Mouse (Mus musculus): ENCODE measurements around the gene Mipep. TPM values are rescaled to one million over a fixed set of nuclear protein-coding genes. Genes with fewer than 3 reads are reported as not detected.

Mipep gene
- total RNA-seq, 1 experiment, result 7.9 TPM

DNA sequence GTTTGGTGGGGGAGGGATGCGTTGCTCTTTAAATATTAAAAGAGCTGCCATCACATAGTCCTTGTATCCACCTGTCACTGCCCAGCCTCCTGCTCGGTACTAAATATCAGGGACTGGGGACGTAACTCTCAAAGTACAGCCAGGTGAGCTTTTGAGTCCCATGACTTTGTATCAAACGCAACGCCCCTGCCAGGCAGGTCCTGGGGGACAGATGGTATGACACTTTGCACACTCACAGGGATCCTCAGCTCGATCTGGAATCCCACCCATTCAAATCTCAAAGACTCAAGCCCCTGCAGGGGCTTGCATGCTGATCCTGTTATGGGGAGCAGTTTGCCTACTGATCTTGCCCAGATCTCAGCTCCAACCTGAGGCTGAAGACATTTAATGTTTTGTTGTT lies 13.8 kb upstream of the Mipep start:
- no peaks in the 10 kb centered on the region for H3K36me3 ChIP-seq (ENCODE audit: control insufficient read depth, insufficient read depth, low read length, poor library complexity, severe bottlenecking)
- no peaks in the 10 kb centered on the region for H3K9me3 ChIP-seq (ENCODE audit: control insufficient read depth, insufficient read depth, low read depth, low read length)
- H3K4me3 ChIP-seq (ENCODE audit: insufficient read depth in 1 of 2, low read depth in 1 of 2, low read length in 2 of 2, poor library complexity in 1 of 2, severe bottlenecking in 1 of 2), result no peak overlapping the region
- TF ChIP-seq ZNF384 (IDR thresholded peaks at IDR 0.05; ENCODE audit: low read depth, low read length), result no peak
- no peak for TF ChIP-seq HCFC1 (IDR thresholded peaks at IDR 0.05; ENCODE audit: borderline replicate concordance, insufficient read depth, low read length)
- no peak for TF ChIP-seq CHD2 (IDR thresholded peaks at IDR 0.05; ENCODE audit: low read depth, low read length)
- TF ChIP-seq ZC3H11A (IDR thresholded peaks at IDR 0.05; ENCODE audit: borderline replicate concordance, low read depth, low read length), result no peak
- TF ChIP-seq MAFK (IDR thresholded peaks at IDR 0.05; ENCODE audit: insufficient read depth, low read depth, low read length), result no peak
- H3K27ac ChIP-seq (ENCODE audit: insufficient read depth, low read depth, low read length, poor library complexity, severe bottlenecking), result no peak overlapping the region
- in situ Hi-C loops (cut with MboI; ENCODE audit: low sequenced_read_pairs in 2 of 2, unreplicated experiment in 2 of 2), result no loop called here
- no peak for DNase-seq (ENCODE audit: low read depth, low spot score)
- H3K4me1 ChIP-seq (ENCODE audit: control insufficient read depth in 2 of 2, insufficient read depth in 2 of 2, low read length in 2 of 2, poor library complexity in 1 of 2), result peaks cover 3 to 11% of the 10 kb centered on the region in 2 experiments
- H3K9ac ChIP-seq (ENCODE audit: insufficient read depth, low read depth, low read length, poor library complexity, severe bottlenecking), result no peak overlapping the region

DNA sequence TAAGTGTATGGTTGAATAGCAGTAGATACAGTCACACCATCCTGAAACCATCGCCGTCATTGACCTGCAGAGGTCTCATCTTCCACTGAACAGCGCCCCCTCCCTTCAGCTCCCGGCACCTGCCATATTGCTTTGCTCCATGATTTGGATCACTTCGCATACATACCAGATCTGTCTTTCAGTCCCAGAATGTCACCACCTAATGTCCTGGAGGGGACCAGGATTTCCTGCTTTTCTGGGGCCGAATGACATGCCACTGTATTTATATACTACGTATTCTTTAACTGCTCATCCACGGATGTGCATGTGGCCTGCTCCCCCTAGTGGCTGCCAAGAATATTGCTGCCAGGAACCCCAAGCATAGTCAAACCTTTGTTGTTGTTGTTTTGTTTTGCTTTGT lies 13.3 kb upstream of the Mipep start:
- Histone ChIP-seq H3K36me3 (ENCODE audit: control insufficient read depth, insufficient read depth, low read length, poor library complexity, severe bottlenecking) (no peaks in the 10 kb centered on the region), H3K9ac (ENCODE audit: insufficient read depth, low read depth, low read length, poor library complexity, severe bottlenecking) (peak overlapping the region; percentile 59; the same call in 1 of the 2 replicates), H3K9me3 (ENCODE audit: control insufficient read depth, insufficient read depth, low read depth, low read length) (no peaks in the 10 kb centered on the region), H3K27ac (ENCODE audit: insufficient read depth, low read depth, low read length, poor library complexity, severe bottlenecking) (no peak overlapping the region), H3K4me3 (ENCODE audit: insufficient read depth in 1 of 2, low read depth in 1 of 2, low read length in 2 of 2, poor library complexity in 1 of 2, severe bottlenecking in 1 of 2) (peak overlapping the region; percentile 55 to 65), H3K4me1 (ENCODE audit: control insufficient read depth in 2 of 2, insufficient read depth in 2 of 2, low read length in 2 of 2, poor library complexity in 1 of 2) (peaks cover 0 to 6% of the 10 kb centered on the region in 2 experiments)
- peak; percentile 37; the same call in 1 of the 2 replicates for TF ChIP-seq ZC3H11A (IDR thresholded peaks at IDR 0.05; ENCODE audit: borderline replicate concordance, low read depth, low read length)
- no peak; the same call in 1 of the 2 replicates for TF ChIP-seq HCFC1 (IDR thresholded peaks at IDR 0.05; ENCODE audit: borderline replicate concordance, insufficient read depth, low read length)
- in situ Hi-C loops (cut with MboI; ENCODE audit: low sequenced_read_pairs in 2 of 2, unreplicated experiment in 2 of 2), result no loop called here
- peak; percentile 66 for DNase-seq (ENCODE audit: low read depth, low spot score)

DNA sequence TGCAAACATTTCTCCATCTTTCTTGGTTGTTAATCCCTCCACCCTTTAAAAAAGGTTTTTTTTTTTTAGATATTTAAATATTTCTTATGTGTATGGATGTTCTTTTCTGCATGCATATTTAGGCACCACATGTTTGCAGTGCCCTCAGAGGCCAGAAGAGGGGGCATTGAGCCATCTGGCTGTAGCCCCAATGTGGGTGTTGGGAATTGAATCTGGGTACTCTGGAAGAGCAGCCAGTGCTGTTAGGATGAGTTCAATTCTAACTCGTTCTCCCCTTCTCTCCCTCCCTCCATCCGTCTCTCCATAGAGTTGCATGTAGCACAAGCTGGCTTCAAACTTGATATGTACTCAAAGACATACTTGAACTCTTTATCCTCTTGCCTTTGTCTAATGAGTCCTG lies 10.9 kb upstream of the Mipep start:
- no peak overlapping the region for H3K9ac ChIP-seq (ENCODE audit: insufficient read depth, low read depth, low read length, poor library complexity, severe bottlenecking)
- no peak for TF ChIP-seq HCFC1 (IDR thresholded peaks at IDR 0.05; ENCODE audit: borderline replicate concordance, insufficient read depth, low read length)
- no peak for TF ChIP-seq ZNF384 (IDR thresholded peaks at IDR 0.05; ENCODE audit: low read depth, low read length)
- no peak for TF ChIP-seq CHD2 (IDR thresholded peaks at IDR 0.05; ENCODE audit: low read depth, low read length)
- 0 out of 2 replicates have a peak, but pooled peaks have one; percentile 10 for TF ChIP-seq ZC3H11A (IDR thresholded peaks at IDR 0.05; ENCODE audit: borderline replicate concordance, low read depth, low read length)

DNA sequence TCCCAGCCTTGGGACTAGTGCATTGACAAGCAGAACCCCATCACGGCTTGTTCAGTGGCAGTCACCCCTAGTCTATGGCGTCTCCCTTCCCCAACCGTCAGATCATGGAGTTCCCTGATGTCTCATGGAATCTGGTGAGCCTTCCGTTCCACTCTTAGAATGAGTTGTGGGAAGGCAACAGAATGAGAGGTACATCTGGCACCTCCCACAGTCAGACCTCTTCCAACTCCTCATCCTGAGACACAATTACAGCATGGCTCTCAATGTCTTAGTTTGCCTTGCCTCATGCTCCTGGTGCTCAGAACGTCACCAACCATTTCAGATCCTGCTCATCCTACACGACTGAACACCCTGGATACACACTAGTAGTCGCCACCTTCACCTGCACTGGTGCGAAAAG lies 7.9 kb upstream of the Mipep start:
- H3K4me1 ChIP-seq (ENCODE audit: control insufficient read depth in 2 of 2, insufficient read depth in 2 of 2, low read length in 2 of 2, poor library complexity in 1 of 2), result peaks cover 0 to 3% of the 10 kb centered on the region in 2 experiments; a peak in 1 of 4 replicates
- H3K27ac ChIP-seq (ENCODE audit: insufficient read depth, low read depth, low read length, poor library complexity, severe bottlenecking), result no peak overlapping the region
- no peaks in the 10 kb centered on the region for H3K9me3 ChIP-seq (ENCODE audit: control insufficient read depth, insufficient read depth, low read depth, low read length)
- no peak for TF ChIP-seq CHD2 (IDR thresholded peaks at IDR 0.05; ENCODE audit: low read depth, low read length)
- TF ChIP-seq ZNF384 (IDR thresholded peaks at IDR 0.05; ENCODE audit: low read depth, low read length), result no peak
- TF ChIP-seq ZC3H11A (IDR thresholded peaks at IDR 0.05; ENCODE audit: borderline replicate concordance, low read depth, low read length), result no peak
- no peak for TF ChIP-seq MAFK (IDR thresholded peaks at IDR 0.05; ENCODE audit: insufficient read depth, low read depth, low read length)
- no peak for TF ChIP-seq HCFC1 (IDR thresholded peaks at IDR 0.05; ENCODE audit: borderline replicate concordance, insufficient read depth, low read length)
- in situ Hi-C loops (cut with MboI; ENCODE audit: low sequenced_read_pairs in 2 of 2, unreplicated experiment in 2 of 2), result no loop called here
- no peak overlapping the region for H3K4me3 ChIP-seq (ENCODE audit: insufficient read depth in 1 of 2, low read depth in 1 of 2, low read length in 2 of 2, poor library complexity in 1 of 2, severe bottlenecking in 1 of 2)
- no peak overlapping the region for H3K9ac ChIP-seq (ENCODE audit: insufficient read depth, low read depth, low read length, poor library complexity, severe bottlenecking)
- no peak for DNase-seq (ENCODE audit: low read depth, low spot score)
- H3K36me3 ChIP-seq (ENCODE audit: control insufficient read depth, insufficient read depth, low read length, poor library complexity, severe bottlenecking), result no peaks in the 10 kb centered on the region

More for the DNA sequence above, 10.9 kb upstream of the Mipep start:
- Histone ChIP-seq H3K4me3 (ENCODE audit: insufficient read depth in 1 of 2, low read depth in 1 of 2, low read length in 2 of 2, poor library complexity in 1 of 2, severe bottlenecking in 1 of 2) (no peak overlapping the region), H3K36me3 (ENCODE audit: control insufficient read depth, insufficient read depth, low read length, poor library complexity, severe bottlenecking) (no peaks in the 10 kb centered on the region), H3K27ac (ENCODE audit: insufficient read depth, low read depth, low read length, poor library complexity, severe bottlenecking) (no peak overlapping the region), H3K4me1 (ENCODE audit: control insufficient read depth in 2 of 2, insufficient read depth in 2 of 2, low read length in 2 of 2, poor library complexity in 1 of 2) (peaks cover 0 to 3% of the 10 kb centered on the region in 2 experiments; a peak in 1 of 4 replicates), H3K9me3 (ENCODE audit: control insufficient read depth, insufficient read depth, low read depth, low read length) (no peaks in the 10 kb centered on the region)
- no peak for DNase-seq (ENCODE audit: low read depth, low spot score)
- in situ Hi-C loops (cut with MboI; ENCODE audit: low sequenced_read_pairs in 2 of 2, unreplicated experiment in 2 of 2), result no loop called here

DNA sequence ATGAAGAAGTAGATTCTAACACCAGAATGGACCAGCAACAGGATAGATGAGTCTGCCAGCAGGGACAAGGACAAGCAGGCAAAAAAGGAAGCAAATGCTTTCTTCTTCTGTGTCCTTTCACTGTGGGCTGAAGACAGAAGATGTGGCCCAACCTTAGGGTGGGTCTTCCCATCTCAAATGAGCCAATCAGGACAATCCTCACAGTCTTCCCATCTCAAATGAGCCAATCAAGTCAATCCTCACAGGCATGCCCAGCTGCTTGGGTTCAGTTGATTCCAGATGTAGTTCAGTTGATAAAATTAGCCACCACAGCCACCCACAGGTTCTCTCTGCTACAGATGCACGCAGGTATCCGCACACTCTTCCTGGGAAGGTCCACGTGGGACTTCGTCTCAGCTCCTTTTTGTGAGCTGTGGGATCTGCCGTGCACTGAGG lies 6.9 kb upstream of the Mipep start:
- TF ChIP-seq MAFK (IDR thresholded peaks at IDR 0.05; ENCODE audit: insufficient read depth, low read depth, low read length), result no peak
- no peak for TF ChIP-seq ZC3H11A (IDR thresholded peaks at IDR 0.05; ENCODE audit: borderline replicate concordance, low read depth, low read length)
- no peak for TF ChIP-seq ZNF384 (IDR thresholded peaks at IDR 0.05; ENCODE audit: low read depth, low read length)
- TF ChIP-seq HCFC1 (IDR thresholded peaks at IDR 0.05; ENCODE audit: borderline replicate concordance, insufficient read depth, low read length), result no peak
- no peak for TF ChIP-seq CHD2 (IDR thresholded peaks at IDR 0.05; ENCODE audit: low read depth, low read length)
- Histone ChIP-seq H3K4me3 (ENCODE audit: insufficient read depth in 1 of 2, low read depth in 1 of 2, low read length in 2 of 2, poor library complexity in 1 of 2, severe bottlenecking in 1 of 2) (peak overlapping the region in 1 of 2 experiments; percentile 10; a peak in 1 of 4 replicates), H3K4me1 (ENCODE audit: control insufficient read depth in 2 of 2, insufficient read depth in 2 of 2, low read length in 2 of 2, poor library complexity in 1 of 2) (peaks cover 2 to 7% of the 10 kb centered on the region in 2 experiments; a peak in 1 of 4 replicates), H3K9ac (ENCODE audit: insufficient read depth, low read depth, low read length, poor library complexity, severe bottlenecking) (no peak overlapping the region), H3K9me3 (ENCODE audit: control insufficient read depth, insufficient read depth, low read depth, low read length) (no peaks in the 10 kb centered on the region), H3K36me3 (ENCODE audit: control insufficient read depth, insufficient read depth, low read length, poor library complexity, severe bottlenecking) (no peaks in the 10 kb centered on the region), H3K27ac (ENCODE audit: insufficient read depth, low read depth, low read length, poor library complexity, severe bottlenecking) (no peak overlapping the region)
- in situ Hi-C loops (cut with MboI; ENCODE audit: low sequenced_read_pairs in 2 of 2, unreplicated experiment in 2 of 2), result no loop called here
- no peak for DNase-seq (ENCODE audit: low read depth, low spot score)
